Mouse (Mus musculus): ENCODE results near the gene Nfatc2.

The Nfatc2 gene

DNA sequence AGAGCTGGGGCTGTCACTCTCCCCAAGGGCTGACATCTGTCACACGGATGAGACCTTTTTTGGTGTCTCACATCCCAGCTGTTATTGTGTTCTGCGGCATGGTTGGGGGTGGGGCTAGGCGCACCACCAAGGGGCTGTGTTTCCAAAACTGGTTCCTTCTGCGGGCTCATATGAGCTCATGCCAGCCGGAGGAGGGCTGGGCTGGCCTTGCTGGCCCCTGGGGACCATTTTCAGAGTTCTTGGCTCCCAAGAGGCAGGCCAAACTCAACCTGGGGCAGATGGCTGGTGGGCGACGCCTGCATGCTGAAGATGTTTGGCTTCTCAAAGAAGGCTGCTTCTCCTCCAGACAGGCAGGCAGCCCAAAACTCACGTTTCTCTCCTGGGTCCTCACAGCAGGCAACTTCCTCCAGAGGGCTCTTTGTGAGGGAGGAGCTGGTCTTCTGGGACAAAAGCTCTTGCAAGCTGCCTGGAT lies 162.4 kb downstream of the Nfatc2 start:
- DNase-seq (ENCODE audit: low spot score in 2 of 2), result peak; percentile 56 to 71

DNA sequence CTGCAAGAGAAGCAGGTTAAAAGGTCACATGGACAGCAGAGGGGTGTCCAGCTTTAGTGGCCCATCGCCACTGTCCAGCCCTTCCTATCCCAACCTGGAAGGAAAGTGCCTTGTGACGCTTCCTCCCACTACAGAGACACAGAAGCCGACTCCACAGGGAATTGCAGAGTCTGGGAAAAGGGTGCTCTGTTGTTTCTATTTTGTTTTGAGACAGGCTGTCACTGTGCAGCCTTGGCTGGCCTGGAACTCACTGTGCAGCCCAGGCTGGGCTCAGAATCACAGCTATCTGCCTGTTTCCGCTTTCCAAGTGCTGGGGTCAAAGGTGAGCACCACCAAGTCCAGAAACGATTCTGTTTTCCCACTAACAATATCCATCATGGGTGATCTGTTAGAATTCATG lies 167.3 kb downstream of the Nfatc2 start:
- no peak for DNase-seq (ENCODE audit: low spot score in 2 of 2)

DNA sequence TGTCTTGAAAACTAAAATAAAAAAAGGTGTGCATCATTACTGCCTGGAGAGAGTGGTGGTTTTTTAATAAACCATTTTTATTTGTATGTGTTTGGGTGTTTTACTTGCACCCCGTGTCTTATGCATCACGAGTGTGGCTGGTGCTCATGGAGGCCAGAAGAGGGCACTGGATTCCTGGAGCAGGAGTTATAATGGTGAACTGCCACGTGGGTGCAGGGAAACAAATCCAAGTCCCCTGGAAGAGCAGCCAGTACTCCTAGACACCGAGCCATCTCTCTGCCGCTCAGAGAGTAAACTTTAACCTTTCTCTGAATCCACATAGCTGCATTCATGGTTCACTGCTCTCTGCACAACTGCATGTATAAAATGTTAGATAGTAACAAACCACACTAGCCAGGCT lies 168.1 kb downstream of the Nfatc2 start:
- DNase-seq (ENCODE audit: low spot score in 2 of 2), result no peak

DNA sequence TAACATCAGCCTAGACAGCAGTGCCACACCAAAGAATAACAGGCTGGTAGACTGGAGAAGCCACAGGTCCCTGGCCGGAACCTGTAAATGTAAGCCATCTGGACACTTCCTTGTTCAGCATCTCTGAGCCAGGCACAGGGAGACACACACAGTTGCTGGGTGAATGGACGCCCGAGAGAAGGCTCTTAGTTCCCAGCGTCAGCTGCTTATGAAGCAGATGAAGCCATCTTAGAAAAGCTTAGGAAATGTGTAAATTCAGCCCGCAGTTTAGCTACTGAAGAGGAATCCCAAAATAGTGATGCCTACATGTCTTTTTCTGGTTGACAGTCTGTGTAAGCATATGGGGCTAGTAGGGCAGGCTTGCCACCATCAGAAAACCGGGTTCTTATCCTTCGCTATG lies 169.1 kb downstream of the Nfatc2 start:
- DNase-seq (ENCODE audit: low spot score in 2 of 2), result no peak

DNA sequence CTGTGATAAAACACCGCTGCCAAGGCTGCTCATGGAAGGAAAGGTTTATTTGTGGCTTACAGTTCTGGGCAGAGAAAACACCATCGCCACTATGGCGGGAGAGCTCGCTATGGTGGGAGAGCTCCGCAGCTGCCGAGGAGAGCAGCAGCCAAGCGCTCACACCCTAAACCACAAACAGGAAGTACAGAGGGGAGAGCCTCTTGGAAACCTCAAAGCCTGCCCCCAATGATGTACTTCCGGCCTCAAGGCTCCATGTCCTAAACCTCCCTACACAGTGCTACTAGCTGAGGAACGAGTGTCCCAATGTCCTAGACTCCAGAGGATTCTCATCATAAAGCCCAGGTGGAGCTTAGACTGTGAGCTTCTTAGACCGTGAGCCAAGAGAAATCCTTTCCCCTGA lies 171.9 kb downstream of the Nfatc2 start:
- no peak for DNase-seq (ENCODE audit: low spot score in 2 of 2)

DNA sequence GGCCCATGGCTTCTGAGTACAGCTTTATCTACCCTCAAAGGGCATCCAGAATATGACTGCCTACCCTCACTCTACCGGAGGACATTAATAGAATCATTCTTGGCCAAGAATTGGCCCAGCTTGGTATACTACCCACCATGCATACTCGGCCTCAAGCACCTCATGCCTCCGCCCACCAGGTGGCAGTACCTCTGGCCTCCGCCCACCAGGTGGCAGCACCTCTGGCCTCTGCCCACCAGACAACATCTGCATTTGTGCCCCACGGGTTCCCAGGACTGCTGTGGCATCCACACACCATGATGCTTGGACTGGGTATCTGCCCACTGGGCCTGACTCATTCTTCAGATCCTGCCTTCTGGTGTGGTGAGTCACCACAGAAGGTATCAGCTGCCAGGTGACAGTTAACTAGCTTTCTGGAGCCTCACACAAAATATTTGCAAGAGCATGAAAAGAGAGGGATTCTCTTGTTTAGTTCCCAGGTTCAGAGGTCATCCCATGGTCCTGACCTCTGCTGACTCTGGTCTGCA lies 173.0 kb downstream of the Nfatc2 start:
- no peak for DNase-seq (ENCODE audit: low spot score in 2 of 2)

Data from spleen, postnatal 4 days (tissue).